Mouse (Mus musculus) forebrain, embryonic 14.5 days (tissue): ENCODE measurements around the gene Aurkb. TPM values are rescaled to one million over a fixed set of nuclear protein-coding genes. Genes with fewer than 3 reads are reported as not detected.
A peak's percentile ranks its signal among the peaks of the same experiment; 100 is the strongest.
"Not testable (repeated sequence)": the region's sequence is repeated elsewhere in the genome, so short reads cannot be mapped to it uniquely, and the experiment has no call there.

ENCODE experiments used
- ATAC-seq: fragments of 200-750 bp; cut with Nextera tagmentation; 2 replicates; pipeline ENCODE4 v1.8.0; 2017; ENCODE audit warnings: mild to moderate bottlenecking, moderate library complexity
- DNase-seq: peaks from one replicate; pipeline ENCODE4 v3.0.0-alpha.2; 2015; ENCODE audit warnings: low spot score
- H3K27ac ChIP-seq: fragments of 300-500 bp; sonication (generic); 2 replicates; pipeline ENCODE4 v1.5.1; 2014; ENCODE audit warnings: low read depth, mild to moderate bottlenecking, control low read depth, low read length, moderate library complexity
- H3K27me3 ChIP-seq: fragments of 300-500 bp; sonication (generic); replicated peaks from 2 replicates; pipeline ENCODE4 v1.6.1; 2014; ENCODE audit warnings: low read length, control low read depth, mixed read lengths; ENCODE audit not compliant: control insufficient read depth, insufficient read depth
- H3K36me3 ChIP-seq: fragments of 300-500 bp; sonication (generic); 2 replicates; pipeline ENCODE4 v1.6.1; 2014; ENCODE audit warnings: low read length, control low read depth; ENCODE audit not compliant: control insufficient read depth, insufficient read depth
- H3K4me1 ChIP-seq: fragments of 300-500 bp; sonication (generic); 2 replicates; pipeline ENCODE4 v1.6.1; 2014; ENCODE audit warnings: antibody characterized with exemption, low read length, control low read depth; ENCODE audit not compliant: control insufficient read depth, insufficient read depth
- H3K4me2 ChIP-seq: fragments of 300-500 bp; sonication (generic); 2 replicates; pipeline ENCODE4 v1.6.1; 2014; ENCODE audit warnings: mild to moderate bottlenecking, control low read depth, low read length
- H3K4me3 ChIP-seq: fragments of 300-500 bp; sonication (generic); 2 replicates; pipeline ENCODE4 v1.5.1; 2014; ENCODE audit warnings: low read depth, low read length, control low read depth
- H3K9ac ChIP-seq: fragments of 300-500 bp; sonication (generic); 2 replicates; pipeline ENCODE4 v1.6.1; 2014; ENCODE audit warnings: mild to moderate bottlenecking, low read length, control low read depth, moderate library complexity
- H3K9me3 ChIP-seq: fragments of 300-500 bp; sonication (generic); replicated peaks from 2 replicates; pipeline ENCODE4 v1.6.1; 2016; ENCODE audit warnings: low read length, control low read depth, mixed read lengths; ENCODE audit not compliant: control insufficient read depth
- WGBS: fragments of 180-500 bp; shearing (Covaris S2); extraction: QIAGEN DNeasy Blood & Tissue Kit; methylation state at CpG from one replicate; pipeline ENCODE4 v1.1.7; 2014; 5-methylcytosine and 5-hydroxymethylcytosine counted together
- polyA plus RNA-seq: library from polyadenylated mRNA; unstranded; fragments of >200 nt; fragmentation: Nextera tagmentation; extraction: Ambion mirVana; gene quantifications from 2 replicates; pipeline ENCODE4 v1.2.1, GENCODE M21; 2014

The Aurkb gene
- polyA plus RNA-seq, result 69.2 and 74.0 TPM in 2 replicates

GRCm38 (mm10) chr11:69045531-69046394 is at the start of gene Aurkb:
Gene Aurkb, plus strand, starts transcription at chr11:69045647.
- Histone ChIP-seq H3K4me1 (peaks cover 10% of the 10 kb centered on the region; the same call in 1 of the 2 replicates), H3K4me2 (peak within 1 kb of the TSS; percentile 88), H3K9ac (peak within 1 kb of the TSS; percentile 65), H3K9me3 (no peaks in the 10 kb centered on the region), H3K4me3 (peak within 1 kb of the TSS; percentile 54), H3K36me3 (peaks cover 27% of the 10 kb centered on the region), H3K27me3 (no peaks in the 10 kb centered on the region), H3K27ac (peak within 1 kb of the TSS; percentile 74; the same call in 1 of the 2 replicates)
- DNase-seq (peak; percentile 97), ATAC-seq (peak; percentile 71)
- under 1% methylated on average over 54 of the region's 54 CpGs for WGBS

- no peak overlapping the region for H3K4me3 ChIP-seq
- WGBS, result 90% methylated on average over 4 of the region's 4 CpGs
- no peak for ATAC-seq
- H3K4me1 ChIP-seq, result no peaks in the 10 kb centered on the region
- H3K4me2 ChIP-seq, result no peak overlapping the region
- no peak for DNase-seq
- no peaks in the 10 kb centered on the region for H3K27me3 ChIP-seq
- H3K9ac ChIP-seq, result no peak overlapping the region
- H3K27ac ChIP-seq, result no peak overlapping the region
- H3K9me3 ChIP-seq, result no peaks in the 10 kb centered on the region
- peaks cover 98% of the 10 kb centered on the region for H3K36me3 ChIP-seq
These were observed 48.4 kb upstream of the Aurkb start for GRCm38 (mm10) chr11:68997080-68997479.

GRCm38 (mm10) chr11:69002782-69003181 is 42.7 kb upstream of the Aurkb start:
- not testable (repeated sequence) for H3K27ac ChIP-seq, H3K9me3 ChIP-seq, H3K4me3 ChIP-seq, H3K4me2 ChIP-seq, ATAC-seq, H3K9ac ChIP-seq, DNase-seq, H3K4me1 ChIP-seq, H3K27me3 ChIP-seq
- 95% methylated on average over 4 of the region's 4 CpGs for WGBS
- peaks cover 58% of the 10 kb centered on the region for H3K36me3 ChIP-seq

- no peak overlapping the region for H3K4me3 ChIP-seq
- H3K4me1 ChIP-seq, result peaks cover 3% of the 10 kb centered on the region; the same call in 1 of the 2 replicates
- no peaks in the 10 kb centered on the region for H3K27me3 ChIP-seq
- H3K36me3 ChIP-seq, result peaks cover 50% of the 10 kb centered on the region
- no peak for DNase-seq
- no peak overlapping the region for H3K4me2 ChIP-seq
- H3K9ac ChIP-seq, result no peak overlapping the region
- no peak overlapping the region for H3K27ac ChIP-seq
- 64% methylated on average over 4 of the region's 4 CpGs for WGBS
- no peak for ATAC-seq
- H3K9me3 ChIP-seq, result no peaks in the 10 kb centered on the region
These were observed 41.9 kb upstream of the Aurkb start for GRCm38 (mm10) chr11:69003592-69003991.

- Histone ChIP-seq H3K4me2 (no peak overlapping the region), H3K27me3 (no peaks in the 10 kb centered on the region), H3K9me3 (no peaks in the 10 kb centered on the region), H3K9ac (no peak overlapping the region), H3K27ac (no peak overlapping the region), H3K4me3 (no peak overlapping the region), H3K36me3 (peaks cover 34% of the 10 kb centered on the region), H3K4me1 (peaks cover 3% of the 10 kb centered on the region; the same call in 1 of the 2 replicates)
- DNase-seq (no peak), ATAC-seq (no peak)
- 91% methylated on average over 7 of the region's 7 CpGs for WGBS
These were observed 40.3 kb upstream of the Aurkb start for GRCm38 (mm10) chr11:69005193-69005592.

GRCm38 (mm10) chr11:69006575-69006974 is 38.9 kb upstream of the Aurkb start:
- H3K4me1 ChIP-seq, H3K27ac ChIP-seq, H3K9ac ChIP-seq, DNase-seq, H3K27me3 ChIP-seq, H3K4me2 ChIP-seq, H3K4me3 ChIP-seq, H3K9me3 ChIP-seq, ATAC-seq: not testable (repeated sequence)
- H3K36me3 ChIP-seq, result peaks cover 20% of the 10 kb centered on the region

- H3K4me1 ChIP-seq, result peaks cover 3% of the 10 kb centered on the region; the same call in 1 of the 2 replicates
- peaks cover 3% of the 10 kb centered on the region; the same call in 1 of the 2 replicates for H3K36me3 ChIP-seq
- WGBS, result 10% methylated on average over 38 of the region's 38 CpGs
- DNase-seq (peak; percentile 96), ATAC-seq (peak; percentile 83)
- peak within 1 kb of the TSS; percentile 69 for H3K9ac ChIP-seq
- peak within 1 kb of the TSS; percentile 62 for H3K4me2 ChIP-seq
- peak within 1 kb of the TSS; percentile 62 for H3K4me3 ChIP-seq
- H3K27me3 ChIP-seq, result no peaks in the 10 kb centered on the region
- 0 out of 2 replicates have a peak within 1 kb of the TSS, but pooled peaks have one; percentile 24 for H3K27ac ChIP-seq
- H3K9me3 ChIP-seq, result no peaks in the 10 kb centered on the region
These were observed 37.0 kb upstream of the Aurkb start, which contains the start of gene Pfas for GRCm38 (mm10) chr11:69008182-69009121. Gene Pfas, minus strand, starts transcription at chr11:69008460.

- H3K9ac ChIP-seq, result no peak overlapping the region
- DNase-seq (no peak), ATAC-seq (no peak)
- H3K36me3 ChIP-seq, result no peaks in the 10 kb centered on the region
- 86% methylated on average over 1 of the region's 1 CpGs for WGBS
- H3K9me3 ChIP-seq, result no peaks in the 10 kb centered on the region
- H3K27me3 ChIP-seq, result no peaks in the 10 kb centered on the region
- H3K4me1 ChIP-seq, result peaks cover 3% of the 10 kb centered on the region; the same call in 1 of the 2 replicates
- H3K4me3 ChIP-seq, result no peak overlapping the region
- H3K27ac ChIP-seq, result no peak overlapping the region
- H3K4me2 ChIP-seq, result no peak overlapping the region
These were observed 35.9 kb upstream of the Aurkb start for GRCm38 (mm10) chr11:69009508-69009907.
